Mouse (Mus musculus): ENCODE measurements around the gene Xrcc1. TPM values are rescaled to one million over a fixed set of nuclear protein-coding genes. Genes with fewer than 3 reads are reported as not detected.

Gene Xrcc1
- polyA plus RNA-seq (2012; ENCODE audit: insufficient read depth, low replicate concordance), result 101 and 159 TPM in 2 replicates

DNA sequence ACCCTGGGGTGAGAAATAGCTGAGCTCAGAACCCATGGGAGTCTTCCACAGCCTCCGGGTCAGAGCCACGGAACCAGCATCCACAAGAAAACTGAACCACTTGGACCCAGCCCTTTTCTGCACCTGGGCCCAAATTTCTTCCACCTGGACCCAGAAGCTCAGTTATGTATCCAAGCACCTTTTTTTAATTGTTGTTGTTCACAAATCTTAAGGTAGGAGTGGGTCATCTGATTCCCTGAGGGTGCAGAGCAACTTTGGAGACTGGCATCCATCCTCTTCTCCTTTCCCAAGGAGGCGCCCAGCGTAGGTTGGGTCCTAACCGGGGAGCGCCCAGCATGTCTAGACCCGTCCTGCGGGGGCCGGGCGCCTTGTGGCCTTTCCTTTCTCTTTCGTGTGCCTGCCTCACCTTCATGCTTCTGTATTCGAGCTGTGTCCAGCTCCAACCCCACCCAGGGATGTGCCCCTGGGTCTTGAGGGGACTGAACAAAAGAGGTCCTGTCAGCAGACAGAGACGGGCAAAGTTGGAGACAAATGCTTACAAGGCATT, at the start of gene Xrcc1, which contains the start of gene Pinlyp:
Gene Xrcc1 (plus strand): TSS at position 222 of the 547 bp plus-strand sequence.
Gene Pinlyp (minus strand): TSS at position 51 of the 547 bp plus-strand sequence.
- Histone ChIP-seq H3K27me3 (replicated peaks) (peaks cover 8% of the 10 kb centered on the region), H3K9me3 (peaks cover 4% of the 10 kb centered on the region; the same call in 1 of the 2 replicates)
- TF ChIP-seq GATA1 (IDR thresholded peaks at IDR 0.05; ENCODE audit: borderline replicate concordance, low read length) (no peak), FLI1 (IDR thresholded peaks at IDR 0.05; ENCODE audit: low read length) (no peak)

DNA sequence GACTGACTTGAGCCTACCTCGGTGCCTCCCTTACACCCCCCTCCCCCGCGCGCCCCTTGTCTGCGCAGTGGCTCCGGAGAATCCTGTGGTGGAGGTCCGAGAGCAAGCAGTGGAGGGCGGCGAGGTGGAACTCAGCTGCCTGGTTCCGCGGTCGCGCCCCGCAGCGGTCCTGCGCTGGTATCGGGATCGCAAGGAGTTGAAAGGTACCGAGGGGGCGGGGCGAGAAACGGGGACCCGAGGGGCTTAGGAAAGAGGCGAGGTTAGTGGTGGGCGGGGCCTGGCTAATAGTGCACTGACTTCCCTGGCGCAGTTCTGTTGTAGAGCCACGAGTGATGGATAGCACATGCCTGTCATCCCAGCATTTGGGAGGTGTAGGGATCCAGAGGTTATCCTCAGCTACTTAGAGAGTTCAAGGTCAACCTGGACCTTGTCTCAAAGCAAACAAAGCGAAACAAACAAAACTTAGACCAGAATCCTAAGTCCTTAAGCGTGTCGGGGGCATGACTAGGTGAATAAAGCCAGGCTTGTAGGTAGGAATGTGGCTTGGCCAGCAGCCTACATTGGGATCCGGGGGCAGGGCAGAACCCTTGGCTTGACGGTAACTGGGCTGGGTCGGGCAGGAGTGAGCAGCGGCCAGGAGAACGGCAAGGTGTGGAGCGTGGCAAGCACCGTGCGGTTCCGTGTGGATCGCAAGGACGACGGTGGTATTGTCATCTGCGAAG, 46.1 kb upstream of the Xrcc1 start:
- peaks cover 11% of the 10 kb centered on the region for H3K4me1 ChIP-seq
- no peaks in the 10 kb centered on the region for H3K36me3 ChIP-seq (replicated peaks; ENCODE audit: low read length)
- peak overlapping the region; percentile 82 for H3K4me3 ChIP-seq (replicated peaks)
- H3K27me3 ChIP-seq (replicated peaks), result peaks cover 69% of the 10 kb centered on the region
- H3K9me3 ChIP-seq, result peaks cover 15% of the 10 kb centered on the region
- no peak for TF ChIP-seq FLI1 (IDR thresholded peaks at IDR 0.05; ENCODE audit: low read length)
- TF ChIP-seq GATA1 (IDR thresholded peaks at IDR 0.05; ENCODE audit: borderline replicate concordance, low read length), result no peak

More for the DNA sequence above, at the start of gene Xrcc1, which contains the start of gene Pinlyp:
- Histone ChIP-seq H3K36me3 (replicated peaks; ENCODE audit: low read length) (peaks cover 29% of the 10 kb centered on the region), H3K4me1 (peaks cover 20% of the 10 kb centered on the region), H3K4me3 (replicated peaks) (peak within 1 kb of the TSS; percentile 99)

DNA sequence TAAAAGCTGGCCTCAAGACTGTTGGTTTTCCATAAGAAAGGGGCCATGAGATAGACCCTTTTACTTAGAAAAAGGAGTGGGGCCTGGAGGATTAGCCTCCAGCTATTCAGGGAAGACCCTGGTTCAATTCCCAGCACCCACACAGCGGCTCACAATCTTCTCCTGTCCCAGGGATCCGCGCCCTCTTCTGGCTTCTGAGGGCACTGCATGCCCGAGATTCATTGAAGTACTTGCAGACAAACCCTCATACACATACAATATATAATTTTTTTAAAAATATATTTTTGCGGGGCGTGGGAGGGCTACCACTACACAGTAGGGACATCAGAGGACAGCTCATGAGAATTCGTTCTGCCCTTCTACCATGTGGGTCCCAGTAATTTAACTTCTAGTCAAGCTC, 45.2 kb upstream of the Xrcc1 start:
- H3K36me3 ChIP-seq (replicated peaks; ENCODE audit: low read length), result no peaks in the 10 kb centered on the region
- no peak overlapping the region for H3K4me3 ChIP-seq (replicated peaks)
- peaks cover 11% of the 10 kb centered on the region for H3K4me1 ChIP-seq
- no peak for TF ChIP-seq GATA1 (IDR thresholded peaks at IDR 0.05; ENCODE audit: borderline replicate concordance, low read length)
- no peak for TF ChIP-seq FLI1 (IDR thresholded peaks at IDR 0.05; ENCODE audit: low read length)
- peaks cover 74% of the 10 kb centered on the region for H3K27me3 ChIP-seq (replicated peaks)
- H3K9me3 ChIP-seq, result peaks cover 15% of the 10 kb centered on the region

DNA sequence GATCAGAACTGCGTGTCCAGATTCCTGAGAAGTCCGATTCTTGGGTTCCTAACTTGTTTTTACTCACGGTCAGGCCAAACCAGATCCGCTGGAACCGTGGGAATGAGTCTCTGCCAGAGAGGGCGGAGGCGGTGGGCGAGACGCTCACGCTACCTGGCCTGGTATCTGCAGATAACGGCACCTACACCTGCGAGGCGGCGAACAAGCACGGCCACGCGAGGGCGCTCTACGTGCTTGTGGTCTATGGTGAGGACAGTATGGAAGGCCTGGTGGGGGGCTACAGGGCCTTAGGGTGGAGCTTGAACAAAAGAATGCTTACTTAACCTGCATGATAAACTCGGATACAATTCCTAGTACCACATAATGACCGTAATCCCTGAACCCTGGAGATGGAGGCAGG, 44.6 kb upstream of the Xrcc1 start:
- Histone ChIP-seq H3K36me3 (replicated peaks; ENCODE audit: low read length) (no peaks in the 10 kb centered on the region), H3K9me3 (peaks cover 15% of the 10 kb centered on the region), H3K27me3 (replicated peaks) (peaks cover 72% of the 10 kb centered on the region), H3K4me1 (peaks cover 14% of the 10 kb centered on the region), H3K4me3 (replicated peaks) (peak overlapping the region; percentile 5)
- no peak for TF ChIP-seq FLI1 (IDR thresholded peaks at IDR 0.05; ENCODE audit: low read length)
- no peak for TF ChIP-seq GATA1 (IDR thresholded peaks at IDR 0.05; ENCODE audit: borderline replicate concordance, low read length)

DNA sequence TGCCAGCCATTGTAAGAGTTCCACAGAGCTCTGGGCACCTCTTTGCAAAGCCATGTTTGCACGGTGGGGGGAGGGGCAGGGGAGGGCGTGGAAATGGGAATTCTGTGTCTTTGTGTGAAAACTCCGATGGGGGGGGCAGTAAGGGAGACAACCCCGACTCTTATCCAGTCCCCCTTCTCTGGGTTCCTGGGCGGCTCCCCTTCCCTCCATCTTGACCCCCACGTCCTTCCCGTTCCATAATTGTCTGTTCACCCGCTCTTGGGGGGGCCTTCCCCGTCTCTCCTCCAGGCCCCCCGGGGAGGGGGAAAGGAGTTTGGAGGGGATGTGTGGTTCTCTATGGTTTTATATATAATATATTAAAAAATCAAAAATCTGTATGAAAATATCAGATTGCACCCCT, 42.1 kb upstream of the Xrcc1 start:
- peaks cover 15% of the 10 kb centered on the region for H3K9me3 ChIP-seq
- H3K4me1 ChIP-seq, result peaks cover 35% of the 10 kb centered on the region
- H3K36me3 ChIP-seq (replicated peaks; ENCODE audit: low read length), result no peaks in the 10 kb centered on the region
- TF ChIP-seq FLI1 (IDR thresholded peaks at IDR 0.05; ENCODE audit: low read length) (no peak), GATA1 (IDR thresholded peaks at IDR 0.05; ENCODE audit: borderline replicate concordance, low read length) (no peak)
- H3K4me3 ChIP-seq (replicated peaks), result no peak overlapping the region
- peaks cover 59% of the 10 kb centered on the region for H3K27me3 ChIP-seq (replicated peaks)

DNA sequence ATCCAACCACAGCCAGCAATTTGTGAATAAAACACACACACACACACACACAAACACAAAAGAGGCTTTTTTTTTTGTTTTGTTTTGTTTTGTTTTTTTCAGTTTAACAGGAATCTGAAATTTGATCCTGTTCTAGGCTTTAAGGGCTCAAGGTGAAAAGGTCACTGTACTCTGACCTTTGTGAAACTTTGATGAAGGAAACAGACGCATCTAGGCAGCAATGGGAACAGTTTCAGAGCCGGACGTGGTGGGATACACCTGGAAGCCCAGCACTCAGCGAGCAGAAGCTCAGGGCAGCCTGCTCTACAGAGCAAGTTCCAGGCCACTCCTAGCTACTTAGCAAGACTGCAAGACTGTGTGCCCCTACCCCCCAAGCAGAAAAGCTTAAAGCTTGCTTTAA, 41.2 kb upstream of the Xrcc1 start:
- Histone ChIP-seq H3K9me3 (peaks cover 15% of the 10 kb centered on the region), H3K36me3 (replicated peaks; ENCODE audit: low read length) (no peaks in the 10 kb centered on the region), H3K4me3 (replicated peaks) (no peak overlapping the region), H3K4me1 (peaks cover 32% of the 10 kb centered on the region), H3K27me3 (replicated peaks) (peaks cover 50% of the 10 kb centered on the region)
- TF ChIP-seq FLI1 (IDR thresholded peaks at IDR 0.05; ENCODE audit: low read length), result no peak
- TF ChIP-seq GATA1 (IDR thresholded peaks at IDR 0.05; ENCODE audit: borderline replicate concordance, low read length), result no peak

DNA sequence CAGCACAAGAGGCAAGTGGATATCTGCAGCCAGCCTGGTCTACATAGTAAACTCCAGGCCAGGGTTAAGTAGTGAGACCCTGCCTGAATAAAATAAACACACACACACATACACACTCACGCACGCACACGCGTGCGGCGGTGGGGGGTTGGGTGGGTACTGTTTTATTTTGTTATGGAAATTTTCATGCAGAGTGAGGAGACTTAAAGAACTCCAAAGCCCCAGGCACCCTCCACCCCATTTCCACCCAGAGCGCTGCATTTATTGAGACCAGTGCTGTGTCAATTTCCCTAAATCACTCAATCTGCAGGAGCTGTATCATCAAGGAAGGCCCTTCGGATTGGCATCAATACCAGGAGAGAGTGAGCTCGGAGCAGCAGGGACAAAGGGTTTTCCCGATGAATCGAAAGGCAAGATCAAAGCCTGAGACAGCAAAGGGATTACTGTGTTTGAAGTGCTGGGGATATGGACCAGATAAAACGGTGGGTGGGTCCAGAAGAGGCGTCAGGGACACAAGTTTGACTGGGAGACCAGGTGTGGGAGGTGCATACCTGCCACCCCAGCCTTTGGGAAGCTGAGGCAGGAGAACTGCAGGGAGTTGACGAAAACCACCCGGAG, 40.5 kb upstream of the Xrcc1 start:
- TF ChIP-seq FLI1 (IDR thresholded peaks at IDR 0.05; ENCODE audit: low read length), result no peak
- no peak for TF ChIP-seq GATA1 (IDR thresholded peaks at IDR 0.05; ENCODE audit: borderline replicate concordance, low read length)
- Histone ChIP-seq H3K4me3 (replicated peaks) (no peak overlapping the region), H3K36me3 (replicated peaks; ENCODE audit: low read length) (no peaks in the 10 kb centered on the region), H3K9me3 (peaks cover 10% of the 10 kb centered on the region), H3K4me1 (peaks cover 31% of the 10 kb centered on the region), H3K27me3 (replicated peaks) (peaks cover 45% of the 10 kb centered on the region)

DNA sequence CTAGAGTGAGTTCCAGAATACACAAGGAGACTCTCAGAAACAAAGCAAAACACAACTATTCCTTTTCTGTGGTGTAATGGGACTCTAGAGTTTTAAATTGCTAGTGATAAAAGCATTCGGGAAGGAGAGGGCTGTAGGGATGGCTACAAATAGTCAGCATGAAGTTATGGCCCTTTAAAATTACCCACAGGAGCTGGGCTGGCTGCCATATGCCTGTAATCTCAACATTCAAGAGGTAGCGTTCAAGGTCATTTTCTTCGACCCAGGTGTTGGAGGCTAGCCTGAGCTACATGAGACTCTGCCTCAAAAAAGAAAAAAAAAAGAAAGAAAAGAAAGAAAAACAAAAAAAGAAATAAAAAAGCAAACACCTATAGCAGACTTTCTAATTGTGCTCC, 40.0 kb upstream of the Xrcc1 start:
- Histone ChIP-seq H3K36me3 (replicated peaks; ENCODE audit: low read length) (no peaks in the 10 kb centered on the region), H3K4me1 (peaks cover 32% of the 10 kb centered on the region), H3K4me3 (replicated peaks) (no peak overlapping the region), H3K27me3 (replicated peaks) (peaks cover 44% of the 10 kb centered on the region), H3K9me3 (peaks cover 5% of the 10 kb centered on the region)
- no peak for TF ChIP-seq GATA1 (IDR thresholded peaks at IDR 0.05; ENCODE audit: borderline replicate concordance, low read length)
- TF ChIP-seq FLI1 (IDR thresholded peaks at IDR 0.05; ENCODE audit: low read length), result no peak

DNA sequence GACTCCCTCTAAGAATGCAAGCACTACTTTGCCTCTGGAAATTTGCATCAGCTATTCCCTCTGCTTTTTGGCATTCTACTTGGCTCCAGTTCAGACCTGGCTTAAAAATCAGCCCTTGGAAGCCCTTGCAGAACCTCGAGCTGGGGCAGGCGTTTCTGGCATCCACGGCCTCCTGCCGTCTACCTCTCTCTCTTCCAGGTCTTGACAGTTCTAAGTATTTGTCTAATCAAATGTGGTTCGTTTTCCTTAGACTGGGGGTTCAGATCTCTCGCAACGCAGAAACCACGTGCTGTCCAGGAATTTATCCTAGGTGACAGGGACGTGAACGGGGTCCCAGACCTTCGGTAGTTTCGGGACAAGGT, 39.6 kb upstream of the Xrcc1 start:
- Histone ChIP-seq H3K27me3 (replicated peaks) (peaks cover 44% of the 10 kb centered on the region), H3K4me1 (peaks cover 32% of the 10 kb centered on the region), H3K36me3 (replicated peaks; ENCODE audit: low read length) (no peaks in the 10 kb centered on the region), H3K4me3 (replicated peaks) (peak overlapping the region; percentile 97), H3K9me3 (peaks cover 1% of the 10 kb centered on the region)
- no peak for TF ChIP-seq GATA1 (IDR thresholded peaks at IDR 0.05; ENCODE audit: borderline replicate concordance, low read length)
- TF ChIP-seq FLI1 (IDR thresholded peaks at IDR 0.05; ENCODE audit: low read length), result no peak
